Mouse (Mus musculus): Measurements from ENCODE around the gene Cd72. TPM values are rescaled to one million over a fixed set of nuclear protein-coding genes. Genes with fewer than 3 reads are reported as not detected.

Cd72 gene
- polyA plus RNA-seq, 1 experiment from 2014 or later: 5.5 TPM

DNA sequence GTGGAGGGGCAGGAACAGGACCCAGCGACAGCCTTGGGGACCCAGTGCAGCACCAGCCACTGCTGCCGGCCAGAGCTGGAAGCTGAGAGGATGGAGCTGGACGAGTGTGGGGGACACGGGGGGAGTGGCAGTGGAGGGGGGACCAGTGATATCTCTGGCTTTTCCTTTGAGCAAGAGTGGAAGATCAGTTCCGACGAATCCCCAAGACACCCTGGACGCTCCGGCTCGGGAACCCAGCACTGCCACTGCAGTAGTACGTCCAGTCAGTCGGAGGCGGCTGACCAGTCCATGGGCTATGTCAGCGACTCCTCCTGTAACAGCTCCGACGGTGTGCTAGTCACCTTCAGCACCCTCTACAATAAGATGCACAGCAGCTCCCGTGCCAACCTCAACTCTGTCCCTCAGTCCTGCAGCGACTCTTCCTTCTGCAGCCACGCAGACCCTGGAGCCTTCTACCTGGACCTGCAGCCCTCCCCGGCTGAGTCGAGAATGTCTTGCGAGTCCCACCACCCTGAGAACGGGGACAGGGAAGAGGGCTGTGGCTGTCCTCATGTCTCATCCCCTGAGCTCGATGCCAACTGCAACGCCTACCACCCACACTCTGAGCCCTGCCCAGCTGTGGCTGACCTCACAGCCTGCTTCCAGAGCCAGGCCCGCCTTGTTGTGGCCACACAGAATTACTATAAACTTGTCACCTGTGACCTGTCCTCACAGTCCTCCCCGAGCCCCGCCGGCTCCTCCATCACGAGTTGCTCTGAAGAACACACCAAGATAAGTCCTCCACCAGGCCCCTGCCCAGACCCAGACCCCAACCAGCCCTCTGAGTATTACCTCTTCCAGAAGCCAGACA, 39.0 kb downstream of the Cd72 start:
- Histone ChIP-seq H3K4me3 (ENCODE audit: low read depth, low read length) (no peak overlapping the region), H3K4me1 (ENCODE audit: control insufficient read depth, insufficient read depth, low read length) (no peaks in the 10 kb centered on the region), H3K36me3 (ENCODE audit: control insufficient read depth, insufficient read depth, low read length) (peaks cover 15% of the 10 kb centered on the region; the same call in 1 of the 2 replicates), H3K9ac (replicated peaks; ENCODE audit: low read depth, low read length) (no peak overlapping the region), H3K27ac (ENCODE audit: low read length) (no peak overlapping the region), H3K9me3 (ENCODE audit: control insufficient read depth, low read depth, low read length) (no peaks in the 10 kb centered on the region), H3K27me3 (ENCODE audit: control insufficient read depth, insufficient read depth, low read length) (no peaks in the 10 kb centered on the region), H3K4me2 (replicated peaks; ENCODE audit: low read depth, low read length) (no peak overlapping the region)
- no peak for ATAC-seq (ENCODE audit: insufficient number of reproducible peaks, insufficient read depth, low FRiP score, low read depth)
- WGBS: 90% methylated on average over 29 of the region's 29 CpGs

DNA sequence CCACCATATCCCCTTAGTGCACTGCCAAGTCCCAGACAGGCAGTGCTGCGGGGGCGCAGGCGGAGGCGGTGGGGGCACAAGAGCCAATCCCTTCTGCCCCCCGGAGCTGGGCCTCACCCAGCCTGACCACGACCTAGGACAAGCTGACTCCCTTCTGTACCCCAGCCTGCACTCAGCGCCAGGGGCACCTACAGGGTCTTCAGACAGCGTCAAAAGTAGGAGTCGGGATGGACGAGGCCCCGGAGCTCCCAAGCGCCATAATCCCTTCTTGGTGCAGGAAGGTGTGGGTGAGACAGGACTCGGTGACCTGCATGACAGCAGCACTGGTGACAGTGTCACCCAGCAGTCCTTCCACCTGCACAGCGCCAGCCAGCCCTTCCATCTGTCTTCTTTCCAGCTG, 39.7 kb downstream of the Cd72 start:
- WGBS: 91% methylated on average over 14 of the region's 14 CpGs
- peaks cover 15% of the 10 kb centered on the region; the same call in 1 of the 2 replicates for H3K36me3 ChIP-seq (ENCODE audit: control insufficient read depth, insufficient read depth, low read length)

DNA sequence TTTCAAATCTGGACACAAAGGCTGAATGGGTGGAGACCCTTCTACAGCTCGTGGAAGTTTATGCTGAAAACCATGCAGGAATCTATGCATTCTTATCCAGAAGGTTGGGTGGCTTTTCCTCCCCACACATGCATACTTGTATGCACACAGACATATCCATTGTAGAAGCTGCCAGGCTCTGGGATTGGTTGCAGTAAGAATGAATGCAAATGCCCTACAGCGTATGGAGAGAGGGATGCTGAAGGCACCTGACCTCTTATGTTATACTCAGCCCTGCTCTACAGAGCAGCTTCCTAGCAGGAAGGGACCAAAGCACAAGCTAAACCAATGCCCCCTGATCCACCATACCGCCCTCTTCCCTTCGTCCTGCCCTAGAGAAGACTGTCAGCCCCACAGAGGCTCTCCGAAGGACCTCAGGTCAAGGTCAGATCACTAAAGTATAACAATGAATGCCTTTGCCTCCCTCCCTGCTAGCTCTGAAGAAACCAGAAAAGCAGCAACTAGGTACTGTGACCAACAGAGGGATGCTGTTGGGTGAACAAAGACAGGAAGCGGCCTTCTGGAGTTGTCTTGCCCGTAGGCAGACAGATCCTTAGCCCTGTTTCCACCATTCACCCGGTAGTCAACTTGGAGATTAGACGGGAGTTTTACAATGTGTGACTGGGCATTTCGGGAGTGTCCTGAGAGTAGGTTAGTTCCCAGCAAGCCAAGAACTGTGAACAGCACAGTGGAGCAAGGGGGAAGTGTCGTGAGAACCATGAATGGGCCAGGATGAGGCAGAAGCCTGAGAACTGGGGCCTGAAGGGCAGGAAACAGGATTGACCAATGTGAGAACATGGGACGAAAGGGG, 47.1 kb downstream of the Cd72 start:
- peak overlapping the region; percentile 81; the same call in 1 of the 2 replicates for H3K27ac ChIP-seq (ENCODE audit: low read length)
- H3K4me2 ChIP-seq (replicated peaks; ENCODE audit: low read depth, low read length): peak overlapping the region; percentile 61
- no peaks in the 10 kb centered on the region for H3K9me3 ChIP-seq (ENCODE audit: control insufficient read depth, low read depth, low read length)
- no peak for ATAC-seq (ENCODE audit: insufficient number of reproducible peaks, insufficient read depth, low FRiP score, low read depth)
- WGBS: 69% methylated on average over 12 of the region's 12 CpGs
- H3K36me3 ChIP-seq (ENCODE audit: control insufficient read depth, insufficient read depth, low read length): no peaks in the 10 kb centered on the region
- H3K9ac ChIP-seq (replicated peaks; ENCODE audit: low read depth, low read length): peak overlapping the region; percentile 48; the same call in 1 of the 2 replicates
- no peaks in the 10 kb centered on the region for H3K27me3 ChIP-seq (ENCODE audit: control insufficient read depth, insufficient read depth, low read length)
- H3K4me3 ChIP-seq (ENCODE audit: low read depth, low read length): peak overlapping the region; percentile 40
- peaks cover 21% of the 10 kb centered on the region for H3K4me1 ChIP-seq (ENCODE audit: control insufficient read depth, insufficient read depth, low read length)

More for the DNA sequence above, 39.7 kb downstream of the Cd72 start:
- Histone ChIP-seq H3K9me3 (ENCODE audit: control insufficient read depth, low read depth, low read length) (no peaks in the 10 kb centered on the region), H3K9ac (replicated peaks; ENCODE audit: low read depth, low read length) (no peak overlapping the region), H3K4me1 (ENCODE audit: control insufficient read depth, insufficient read depth, low read length) (no peaks in the 10 kb centered on the region), H3K27me3 (ENCODE audit: control insufficient read depth, insufficient read depth, low read length) (no peaks in the 10 kb centered on the region), H3K4me3 (ENCODE audit: low read depth, low read length) (no peak overlapping the region), H3K4me2 (replicated peaks; ENCODE audit: low read depth, low read length) (no peak overlapping the region), H3K27ac (ENCODE audit: low read length) (no peak overlapping the region)
- ATAC-seq (ENCODE audit: insufficient number of reproducible peaks, insufficient read depth, low FRiP score, low read depth): no peak

DNA sequence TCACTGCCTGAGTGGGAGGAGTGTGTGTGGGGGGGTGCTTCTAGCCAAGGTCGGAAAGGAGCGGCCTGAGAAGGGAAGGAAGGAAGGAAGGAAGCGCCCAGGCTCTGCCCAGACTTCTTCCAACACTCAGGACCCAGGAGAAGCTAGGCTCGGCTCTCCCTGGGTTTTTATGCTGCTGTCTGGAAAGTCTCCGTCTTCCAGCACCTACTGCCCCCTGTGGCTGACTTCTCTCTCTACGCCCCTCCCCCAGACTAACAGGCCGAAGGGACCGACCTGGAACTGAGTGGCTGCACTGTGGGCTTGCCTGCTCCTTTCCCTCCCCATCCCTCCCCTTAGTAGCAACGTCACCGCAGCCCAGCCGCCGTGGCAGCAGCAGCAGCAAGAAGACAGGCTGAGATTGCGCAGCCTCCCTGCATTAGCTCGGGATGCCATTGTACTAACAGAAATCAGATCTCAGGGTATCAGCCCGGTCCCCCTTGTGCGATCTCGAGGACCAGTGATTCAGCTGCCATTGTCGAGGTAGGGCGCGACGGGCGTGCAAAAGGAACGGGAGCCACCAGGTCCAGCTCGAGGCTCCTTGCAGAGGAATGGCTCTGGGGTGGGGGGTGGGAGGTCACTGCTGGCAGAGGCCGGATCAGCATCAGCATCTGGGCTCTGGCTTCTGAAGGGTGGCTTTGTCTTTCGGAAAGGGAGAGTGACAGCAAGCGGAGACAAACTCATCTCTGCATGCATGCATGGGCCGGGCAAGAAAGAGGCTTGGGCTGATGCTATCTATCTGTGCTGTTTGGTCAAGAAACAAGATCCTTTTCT, 48.1 kb downstream of the Cd72 start:
- H3K36me3 ChIP-seq (ENCODE audit: control insufficient read depth, insufficient read depth, low read length): no peaks in the 10 kb centered on the region
- H3K27ac ChIP-seq (ENCODE audit: low read length): peak overlapping the region; percentile 81
- peak; percentile 95 for ATAC-seq (ENCODE audit: insufficient number of reproducible peaks, insufficient read depth, low FRiP score, low read depth)
- H3K9me3 ChIP-seq (ENCODE audit: control insufficient read depth, low read depth, low read length): no peaks in the 10 kb centered on the region
- peaks cover 31% of the 10 kb centered on the region for H3K4me1 ChIP-seq (ENCODE audit: control insufficient read depth, insufficient read depth, low read length)
- H3K4me3 ChIP-seq (ENCODE audit: low read depth, low read length): peak overlapping the region; percentile 40
- 5% methylated on average over 28 of the region's 28 CpGs for WGBS
- no peaks in the 10 kb centered on the region for H3K27me3 ChIP-seq (ENCODE audit: control insufficient read depth, insufficient read depth, low read length)
- peak overlapping the region; percentile 48 for H3K9ac ChIP-seq (replicated peaks; ENCODE audit: low read depth, low read length)
- peak overlapping the region; percentile 61 for H3K4me2 ChIP-seq (replicated peaks; ENCODE audit: low read depth, low read length)

DNA sequence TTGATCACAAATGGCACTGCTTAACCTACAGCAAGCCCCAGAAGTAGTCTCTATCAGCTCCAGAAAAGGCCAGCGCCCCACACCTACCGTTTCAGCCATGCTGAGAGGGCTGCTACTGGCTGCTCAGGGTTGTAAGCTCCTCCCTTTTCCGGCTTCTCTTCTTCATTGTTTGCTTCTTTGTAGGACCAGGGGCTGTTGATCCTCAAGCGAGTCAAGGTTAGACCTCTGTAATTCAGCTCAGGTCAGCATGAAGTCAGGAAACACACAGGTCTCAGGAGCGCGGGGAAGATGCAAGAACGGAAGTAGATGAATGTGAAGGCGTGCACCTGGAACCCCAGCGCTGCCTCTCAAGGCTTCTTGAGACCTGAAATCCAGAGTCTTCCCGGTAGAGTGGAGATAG, 49.7 kb downstream of the Cd72 start:
- Histone ChIP-seq H3K4me2 (replicated peaks; ENCODE audit: low read depth, low read length) (no peak overlapping the region), H3K4me3 (ENCODE audit: low read depth, low read length) (no peak overlapping the region), H3K4me1 (ENCODE audit: control insufficient read depth, insufficient read depth, low read length) (peaks cover 46% of the 10 kb centered on the region), H3K9ac (replicated peaks; ENCODE audit: low read depth, low read length) (no peak overlapping the region), H3K9me3 (ENCODE audit: control insufficient read depth, low read depth, low read length) (no peaks in the 10 kb centered on the region), H3K27me3 (ENCODE audit: control insufficient read depth, insufficient read depth, low read length) (no peaks in the 10 kb centered on the region), H3K27ac (ENCODE audit: low read length) (no peak overlapping the region), H3K36me3 (ENCODE audit: control insufficient read depth, insufficient read depth, low read length) (no peaks in the 10 kb centered on the region)
- ATAC-seq (ENCODE audit: insufficient number of reproducible peaks, insufficient read depth, low FRiP score, low read depth): no peak
- WGBS: 90% methylated on average over 10 of the region's 10 CpGs

DNA sequence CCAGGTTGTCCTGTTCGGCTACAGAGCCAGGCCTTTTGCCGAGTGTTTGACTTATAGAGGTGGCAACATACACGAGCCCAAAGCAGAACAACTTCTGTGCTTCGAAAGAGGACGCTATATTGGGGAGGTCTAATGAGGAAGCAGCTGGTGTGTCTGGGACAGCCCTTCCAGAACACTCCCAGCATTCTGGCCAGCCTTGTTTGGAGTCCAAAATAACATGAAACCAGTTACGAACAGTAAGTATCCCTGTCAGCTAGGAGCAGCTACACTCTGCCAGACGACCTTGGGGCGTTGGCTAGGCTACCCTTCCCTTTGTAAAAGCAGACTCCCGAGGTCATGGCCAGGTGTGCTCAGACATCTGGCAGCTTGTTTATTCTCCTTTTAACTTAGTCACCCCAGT, 52.2 kb downstream of the Cd72 start:
- Histone ChIP-seq H3K4me2 (replicated peaks; ENCODE audit: low read depth, low read length) (peak overlapping the region; percentile 3), H3K9me3 (ENCODE audit: control insufficient read depth, low read depth, low read length) (no peaks in the 10 kb centered on the region), H3K4me1 (ENCODE audit: control insufficient read depth, insufficient read depth, low read length) (peaks cover 53% of the 10 kb centered on the region), H3K27me3 (ENCODE audit: control insufficient read depth, insufficient read depth, low read length) (no peaks in the 10 kb centered on the region), H3K36me3 (ENCODE audit: control insufficient read depth, insufficient read depth, low read length) (no peaks in the 10 kb centered on the region), H3K9ac (replicated peaks; ENCODE audit: low read depth, low read length) (no peak overlapping the region), H3K27ac (ENCODE audit: low read length) (no peak overlapping the region), H3K4me3 (ENCODE audit: low read depth, low read length) (peak overlapping the region; percentile 6; the same call in 1 of the 2 replicates)
- ATAC-seq (ENCODE audit: insufficient number of reproducible peaks, insufficient read depth, low FRiP score, low read depth): no peak
- WGBS: 54% methylated on average over 9 of the region's 9 CpGs

DNA sequence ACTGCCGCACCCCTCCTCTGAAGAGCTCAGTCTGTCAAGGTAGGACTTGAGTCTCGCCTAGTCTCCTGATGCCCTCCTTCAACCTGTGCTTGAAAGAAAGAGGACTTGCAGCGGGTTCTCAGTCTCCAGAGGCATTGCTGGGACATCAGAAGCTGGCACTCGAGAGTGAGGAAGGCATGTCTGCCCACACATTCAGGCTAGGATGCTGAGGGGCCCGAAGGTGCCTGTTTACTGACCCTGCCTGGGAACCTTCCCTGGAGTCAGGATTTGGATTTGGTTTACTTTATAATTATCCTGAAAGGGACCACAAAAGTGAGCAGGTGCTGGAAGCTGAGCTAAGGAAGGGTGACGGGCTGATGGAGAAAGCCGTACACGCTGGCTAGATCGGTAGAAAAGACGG, 52.9 kb downstream of the Cd72 start:
- Histone ChIP-seq H3K4me2 (replicated peaks; ENCODE audit: low read depth, low read length) (peak overlapping the region; percentile 25), H3K36me3 (ENCODE audit: control insufficient read depth, insufficient read depth, low read length) (no peaks in the 10 kb centered on the region), H3K9me3 (ENCODE audit: control insufficient read depth, low read depth, low read length) (no peaks in the 10 kb centered on the region), H3K27ac (ENCODE audit: low read length) (peak overlapping the region; percentile 39; the same call in 1 of the 2 replicates), H3K4me1 (ENCODE audit: control insufficient read depth, insufficient read depth, low read length) (peaks cover 51% of the 10 kb centered on the region), H3K27me3 (ENCODE audit: control insufficient read depth, insufficient read depth, low read length) (no peaks in the 10 kb centered on the region), H3K4me3 (ENCODE audit: low read depth, low read length) (no peak overlapping the region), H3K9ac (replicated peaks; ENCODE audit: low read depth, low read length) (no peak overlapping the region; the same call in 1 of the 2 replicates)
- ATAC-seq (ENCODE audit: insufficient number of reproducible peaks, insufficient read depth, low FRiP score, low read depth): no peak
- WGBS: 81% methylated on average over 10 of the region's 10 CpGs

DNA sequence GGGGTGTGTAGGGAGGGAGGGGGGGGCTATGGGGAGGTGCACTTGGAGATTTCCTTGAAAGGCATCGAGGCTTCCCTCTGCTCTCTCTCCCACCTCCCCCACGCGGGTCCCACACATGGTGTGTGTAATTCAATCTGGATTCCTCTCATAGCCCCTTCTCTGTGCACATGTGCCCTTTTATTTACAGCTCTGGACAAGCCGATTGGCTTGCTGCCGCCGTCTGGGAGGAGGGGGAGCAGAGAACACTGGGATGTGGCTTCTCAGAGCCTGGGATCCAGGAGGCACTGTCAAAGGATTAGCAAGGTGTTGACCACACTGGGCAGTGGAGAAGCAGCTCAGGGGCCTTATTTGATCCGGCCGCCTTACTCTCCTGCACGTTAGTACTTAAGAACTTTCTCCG, 53.5 kb downstream of the Cd72 start:
- Histone ChIP-seq H3K36me3 (ENCODE audit: control insufficient read depth, insufficient read depth, low read length) (no peaks in the 10 kb centered on the region), H3K4me3 (ENCODE audit: low read depth, low read length) (no peak overlapping the region), H3K4me2 (replicated peaks; ENCODE audit: low read depth, low read length) (peak overlapping the region; percentile 25; the same call in 1 of the 2 replicates), H3K9me3 (ENCODE audit: control insufficient read depth, low read depth, low read length) (no peaks in the 10 kb centered on the region), H3K4me1 (ENCODE audit: control insufficient read depth, insufficient read depth, low read length) (peaks cover 48% of the 10 kb centered on the region), H3K27me3 (ENCODE audit: control insufficient read depth, insufficient read depth, low read length) (no peaks in the 10 kb centered on the region), H3K27ac (ENCODE audit: low read length) (no peak overlapping the region; the same call in 1 of the 2 replicates), H3K9ac (replicated peaks; ENCODE audit: low read depth, low read length) (no peak overlapping the region; the same call in 1 of the 2 replicates)
- peak; percentile 44 for ATAC-seq (ENCODE audit: insufficient number of reproducible peaks, insufficient read depth, low FRiP score, low read depth)
- 21% methylated on average over 10 of the region's 10 CpGs for WGBS

All from stomach, embryonic 14.5 days (tissue).